Mouse (Mus musculus) granulocyte monocyte progenitor cell, adult 5-6 weeks (primary cell): ENCODE data around the gene Tmem104. TPM values are rescaled to one million over a fixed set of nuclear protein-coding genes. Genes with fewer than 3 reads are reported as not detected.

Source experiments
- ATAC-seq: replicated peaks from 2 replicates; pipeline ENCODE4 v1.8.0; 2016; ENCODE audit warnings: mild to moderate bottlenecking, moderate TSS enrichment, inconsistent platforms; ENCODE audit not compliant: poor library complexity, severe bottlenecking
- total RNA-seq, 2 experiments: library from RNA; stranded (forward) in 1 of 2; stranded (reverse) in 1 of 2; fragments of 200-712, 200-1000 nt in 1 of 2; fragments of >200 nt in 1 of 2; fragmentation: Nextera tagmentation in 1 of 2; gene quantifications; 2 replicates each; pipeline ENCODE4 v1.2.3; 2014 to 2017

Gene Tmem104
- total RNA-seq, 2 experiments from 2014 or later: 2.4 to 11.5 TPM

- ATAC-seq: no peak
Observed at GRCm38 (mm10) chr11:115292631-115293375, 105.5 kb downstream of the Tmem104 start.

GRCm38 (mm10) chr11:115295939-115296338, 108.7 kb downstream of the Tmem104 start:
- ATAC-seq: no peak

Other genes with a start within 250 kb of the Tmem104 start
- not detected in 2 replicates for gene Cd300c, start 218.3 kb upstream of the Tmem104 start, total RNA-seq (2014; fragmentation: Nextera tagmentation)
- not detected in 2 replicates for gene Cd300c, start 218.3 kb upstream of the Tmem104 start, total RNA-seq (2017)
- not detected in 2 replicates for gene Cd300ld, start 197.6 kb upstream of the Tmem104 start, total RNA-seq (2014; fragmentation: Nextera tagmentation)
- gene Cd300ld, start 197.6 kb upstream of the Tmem104 start, total RNA-seq (2017): 0.10 and 1.2 TPM in 2 replicates
- 1.1 and 2.2 TPM in 2 replicates for gene Cd300c2, start 185.6 kb upstream of the Tmem104 start, total RNA-seq (2014; fragmentation: Nextera tagmentation)
- 0.60 and 1.3 TPM in 2 replicates for gene Cd300c2, start 185.6 kb upstream of the Tmem104 start, total RNA-seq (2017)
- not detected in 2 replicates for gene Cd300ld2, start 171.3 kb upstream of the Tmem104 start, total RNA-seq (2014; fragmentation: Nextera tagmentation)
- gene Cd300ld2, start 171.3 kb upstream of the Tmem104 start, total RNA-seq (2017): not detected in 2 replicates
- gene Cd300ld4, start 160.5 kb upstream of the Tmem104 start, total RNA-seq (2014; fragmentation: Nextera tagmentation): not detected in 2 replicates
- gene Cd300ld4, start 160.5 kb upstream of the Tmem104 start, total RNA-seq (2017): not detected in 2 replicates
- not detected in 2 replicates for gene Cd300ld5, start 149.7 kb upstream of the Tmem104 start, total RNA-seq (2014; fragmentation: Nextera tagmentation)
- not detected in 2 replicates for gene Cd300ld5, start 149.7 kb upstream of the Tmem104 start, total RNA-seq (2017)
- not detected in 2 replicates for gene Cd300ld3, start 139.1 kb upstream of the Tmem104 start, total RNA-seq (2014; fragmentation: Nextera tagmentation)
- not detected in 2 replicates for gene Cd300ld3, start 139.1 kb upstream of the Tmem104 start, total RNA-seq (2017)
- gene Cd300e, start 125.3 kb upstream of the Tmem104 start, total RNA-seq (2014; fragmentation: Nextera tagmentation): not detected in 2 replicates
- gene Cd300e, start 125.3 kb upstream of the Tmem104 start, total RNA-seq (2017): not detected in 2 replicates
- gene Rab37, start 96.1 kb upstream of the Tmem104 start, total RNA-seq (2014; fragmentation: Nextera tagmentation): 6.5 and 15.1 TPM in 2 replicates
- 7.1 and 10.0 TPM in 2 replicates for gene Rab37, start 96.1 kb upstream of the Tmem104 start, total RNA-seq (2017)
- gene Cd300lf, start 53.5 kb upstream of the Tmem104 start, total RNA-seq (2014; fragmentation: Nextera tagmentation): not detected in 2 replicates
- gene Cd300lf, start 53.5 kb upstream of the Tmem104 start, total RNA-seq (2017): 0.46 and 2.8 TPM in 2 replicates
- gene Slc9a3r1, start 24.1 kb upstream of the Tmem104 start, total RNA-seq (2014; fragmentation: Nextera tagmentation): 37.4 and 55.9 TPM in 2 replicates
- gene Slc9a3r1, start 24.1 kb upstream of the Tmem104 start, total RNA-seq (2017): 48.2 and 50.3 TPM in 2 replicates
- 27.1 and 27.5 TPM in 2 replicates for gene Nat9, start 372 bp downstream of the Tmem104 start, total RNA-seq (2014; fragmentation: Nextera tagmentation)
- 21.3 and 28.0 TPM in 2 replicates for gene Nat9, start 372 bp downstream of the Tmem104 start, total RNA-seq (2017)
- not detected in 2 replicates for gene Grin2c, start 79.8 kb downstream of the Tmem104 start, total RNA-seq (2014; fragmentation: Nextera tagmentation)
- gene Grin2c, start 79.8 kb downstream of the Tmem104 start, total RNA-seq (2017): not detected in 2 replicates
- 23.9 and 26.4 TPM in 2 replicates for gene Fdxr, start 89.6 kb downstream of the Tmem104 start, total RNA-seq (2014; fragmentation: Nextera tagmentation)
- gene Fdxr, start 89.6 kb downstream of the Tmem104 start, total RNA-seq (2017): 9.7 and 14.2 TPM in 2 replicates
- gene Fads6, start 110.2 kb downstream of the Tmem104 start, total RNA-seq (2014; fragmentation: Nextera tagmentation): 1.2 and 1.3 TPM in 2 replicates
- gene Fads6, start 110.2 kb downstream of the Tmem104 start, total RNA-seq (2017): 1.4 and 2.9 TPM in 2 replicates
- gene Otop2, start 119.7 kb downstream of the Tmem104 start, total RNA-seq (2014; fragmentation: Nextera tagmentation): not detected in 2 replicates
- not detected in 2 replicates for gene Otop2, start 119.7 kb downstream of the Tmem104 start, total RNA-seq (2017)
- not detected in 2 replicates for gene Ush1g, start 134.6 kb downstream of the Tmem104 start, total RNA-seq (2014; fragmentation: Nextera tagmentation)
- gene Ush1g, start 134.6 kb downstream of the Tmem104 start, total RNA-seq (2017): not detected in 2 replicates
- not detected in 2 replicates for gene Otop3, start 147.2 kb downstream of the Tmem104 start, total RNA-seq (2014; fragmentation: Nextera tagmentation)
- not detected in 2 replicates for gene Otop3, start 147.2 kb downstream of the Tmem104 start, total RNA-seq (2017)
- not detected in 2 replicates for gene Hid1, start 180.3 kb downstream of the Tmem104 start, total RNA-seq (2014; fragmentation: Nextera tagmentation)
- gene Hid1, start 180.3 kb downstream of the Tmem104 start, total RNA-seq (2017): not detected in 2 replicates
- gene Cdr2l, start 194.4 kb downstream of the Tmem104 start, total RNA-seq (2014; fragmentation: Nextera tagmentation): 0.68 TPM in 1 of 2 replicates, not detected in the other
- gene Cdr2l, start 194.4 kb downstream of the Tmem104 start, total RNA-seq (2017): 0.67 TPM in 1 of 2 replicates, not detected in the other
- gene Mrpl58, start 216.3 kb downstream of the Tmem104 start, total RNA-seq (2014; fragmentation: Nextera tagmentation): 73.3 and 77.9 TPM in 2 replicates
- 91.3 and 109 TPM in 2 replicates for gene Mrpl58, start 216.3 kb downstream of the Tmem104 start, total RNA-seq (2017)
- gene Atp5h, start 232.5 kb downstream of the Tmem104 start, total RNA-seq (2014; fragmentation: Nextera tagmentation): 783 and 971 TPM in 2 replicates
- 804 and 885 TPM in 2 replicates for gene Atp5h, start 232.5 kb downstream of the Tmem104 start, total RNA-seq (2017)
- 16.4 and 19.4 TPM in 2 replicates for gene Kctd2, start 232.6 kb downstream of the Tmem104 start, total RNA-seq (2014; fragmentation: Nextera tagmentation)
- gene Kctd2, start 232.6 kb downstream of the Tmem104 start, total RNA-seq (2017): 9.5 and 9.6 TPM in 2 replicates